Mouse (Mus musculus) thymus, adult 2 months (tissue): ENCODE data around the gene Col11a2. TPM values are rescaled to one million over a fixed set of nuclear protein-coding genes. Genes with fewer than 3 reads are reported as not detected.

Experiments used
- DNase-seq: peaks from one replicate; pipeline ENCODE4 v3.0.0; 2021
- H3K27ac ChIP-seq: fragments of 200-500 bp; 2 replicates; pipeline ENCODE4 v1.5.1; 2012; ENCODE audit warnings: low read length, control low read depth; ENCODE audit not compliant: control insufficient read depth, insufficient read depth
- H3K27me3 ChIP-seq: fragments of 200-500 bp; 2 replicates; pipeline ENCODE4 v1.6.1; 2012; ENCODE audit warnings: mild to moderate bottlenecking, low read length, moderate library complexity, mixed read lengths; ENCODE audit not compliant: control insufficient read depth, insufficient read depth
- H3K36me3 ChIP-seq: fragments of 200-500 bp; 2 replicates; pipeline ENCODE4 v1.6.1; 2012; ENCODE audit warnings: mild to moderate bottlenecking, low read length, moderate library complexity; ENCODE audit not compliant: control insufficient read depth, insufficient read depth
- H3K4me1 ChIP-seq: fragments of 200-500 bp; replicated peaks from 2 replicates; pipeline ENCODE4 v1.6.1; 2012; ENCODE audit warnings: low read length; ENCODE audit not compliant: control insufficient read depth, insufficient read depth
- H3K4me3 ChIP-seq: fragments of 200-500 bp; 2 replicates; pipeline ENCODE4 v1.5.1; 2012; ENCODE audit warnings: mild to moderate bottlenecking, low read length, control low read depth, moderate library complexity; ENCODE audit not compliant: control insufficient read depth, insufficient read depth
- CTCF ChIP-seq: fragments of 200-500 bp; IDR thresholded peaks from 2 replicates; pipeline ENCODE4 v1.5.1; 2012; ENCODE audit warnings: mild to moderate bottlenecking, control low read depth, low read length, moderate library complexity, borderline replicate concordance; ENCODE audit not compliant: control insufficient read depth, poor library complexity, insufficient read depth; ENCODE audit errors: extremely low read depth
- POLR2A ChIP-seq: fragments of 200-500 bp; IDR thresholded peaks from 2 replicates; pipeline ENCODE4 v1.6.1; 2012; ENCODE audit warnings: mild to moderate bottlenecking, low read length, control low read depth, moderate library complexity; ENCODE audit not compliant: control insufficient read depth, poor library complexity, insufficient read depth; ENCODE audit errors: extremely low read depth
- WGBS: fragments of 180-500 bp; shearing (Covaris S2); methylation state at CpG from one replicate; pipeline ENCODE4 v1.1.7; 2018; 5-methylcytosine and 5-hydroxymethylcytosine counted together
- polyA plus RNA-seq: library from polyadenylated mRNA; depleted of rRNA; stranded (reverse); fragments of >200 nt; gene quantifications from 2 replicates; pipeline ENCODE4 v1.2.3, GENCODE M21; 2012

Gene Col11a2
- polyA plus RNA-seq, 1 experiment, result 11.8 TPM

DNA sequence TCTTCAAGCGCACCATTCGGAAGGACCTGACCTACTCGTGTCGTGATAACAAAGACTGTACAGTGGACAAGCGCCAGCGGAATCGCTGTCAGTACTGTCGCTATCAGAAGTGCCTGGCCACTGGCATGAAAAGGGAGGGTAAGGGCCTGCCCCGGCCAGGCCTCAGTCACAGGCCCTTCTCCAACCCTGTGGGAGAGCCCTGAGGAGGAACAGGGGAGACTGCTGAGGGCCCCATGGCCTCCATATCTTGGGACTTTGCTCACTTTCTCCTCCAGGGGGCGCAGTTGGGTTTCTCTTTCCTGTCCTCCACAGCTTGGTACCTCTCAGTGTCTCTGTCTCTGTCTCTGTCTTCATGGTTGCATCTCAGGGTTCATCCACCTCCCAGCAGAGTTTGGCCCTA is 5.2 kb upstream of the Col11a2 start:
- Histone ChIP-seq H3K27ac (no peak overlapping the region), H3K4me3 (no peak overlapping the region), H3K4me1 (peaks cover 27% of the 10 kb centered on the region), H3K27me3 (no peaks in the 10 kb centered on the region), H3K36me3 (peaks cover 19% of the 10 kb centered on the region)
- whole genome bisulfite sequencing, result 81% methylated on average over 10 of the region's 10 CpGs
- peak; percentile 80 for DNase-seq
- TF ChIP-seq CTCF (peak; percentile 77; the same call in 1 of the 2 replicates), POLR2A (no peak)

DNA sequence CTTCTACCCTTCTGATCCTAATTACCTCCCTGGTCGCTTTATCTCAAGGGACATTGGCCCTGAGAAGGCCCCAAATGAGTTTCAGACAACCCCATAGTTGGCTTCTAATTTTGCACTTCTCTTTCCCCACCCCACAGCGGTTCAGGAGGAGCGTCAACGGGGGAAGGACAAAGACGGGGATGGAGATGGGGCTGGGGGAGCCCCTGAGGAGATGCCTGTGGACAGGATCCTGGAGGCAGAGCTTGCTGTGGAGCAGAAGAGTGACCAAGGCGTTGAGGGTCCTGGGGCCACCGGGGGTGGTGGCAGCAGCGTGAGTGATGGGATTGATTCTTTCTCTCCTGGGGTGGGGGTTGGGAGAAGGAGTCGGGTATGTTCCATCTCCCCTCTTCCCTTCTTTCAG is 3.7 kb upstream of the Col11a2 start:
- TF ChIP-seq POLR2A (no peak), CTCF (no peak)
- no peaks in the 10 kb centered on the region for H3K27me3 ChIP-seq
- peaks cover 19% of the 10 kb centered on the region for H3K36me3 ChIP-seq
- H3K4me3 ChIP-seq, result no peak overlapping the region
- peaks cover 19% of the 10 kb centered on the region for H3K4me1 ChIP-seq
- WGBS, result 95% methylated on average over 9 of the region's 9 CpGs
- H3K27ac ChIP-seq, result no peak overlapping the region
- DNase-seq, result no peak

DNA sequence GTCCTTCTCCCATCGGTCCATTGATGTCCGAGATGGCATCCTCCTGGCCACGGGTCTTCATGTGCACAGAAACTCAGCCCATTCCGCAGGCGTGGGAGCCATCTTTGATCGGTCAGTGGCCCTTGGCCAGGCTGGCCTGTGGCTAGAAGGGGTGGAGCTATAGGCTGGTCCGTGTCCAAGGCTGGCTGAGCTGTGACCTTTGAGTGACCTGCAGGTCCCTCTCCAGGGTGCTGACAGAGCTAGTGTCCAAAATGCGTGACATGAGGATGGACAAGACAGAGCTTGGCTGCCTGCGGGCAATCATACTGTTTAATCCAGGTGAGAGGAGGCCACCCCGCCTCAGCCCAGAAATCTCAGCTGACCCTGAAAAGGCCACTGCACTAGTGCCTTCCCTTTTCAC is 2.6 kb upstream of the Col11a2 start:
- 94% methylated on average over 10 of the region's 10 CpGs for WGBS
- H3K4me3 ChIP-seq, result no peak overlapping the region
- TF ChIP-seq CTCF (no peak), POLR2A (no peak)
- H3K27me3 ChIP-seq, result no peaks in the 10 kb centered on the region
- H3K27ac ChIP-seq, result no peak overlapping the region
- H3K4me1 ChIP-seq, result peaks cover 24% of the 10 kb centered on the region
- no peak for DNase-seq
- H3K36me3 ChIP-seq, result peaks cover 19% of the 10 kb centered on the region

DNA sequence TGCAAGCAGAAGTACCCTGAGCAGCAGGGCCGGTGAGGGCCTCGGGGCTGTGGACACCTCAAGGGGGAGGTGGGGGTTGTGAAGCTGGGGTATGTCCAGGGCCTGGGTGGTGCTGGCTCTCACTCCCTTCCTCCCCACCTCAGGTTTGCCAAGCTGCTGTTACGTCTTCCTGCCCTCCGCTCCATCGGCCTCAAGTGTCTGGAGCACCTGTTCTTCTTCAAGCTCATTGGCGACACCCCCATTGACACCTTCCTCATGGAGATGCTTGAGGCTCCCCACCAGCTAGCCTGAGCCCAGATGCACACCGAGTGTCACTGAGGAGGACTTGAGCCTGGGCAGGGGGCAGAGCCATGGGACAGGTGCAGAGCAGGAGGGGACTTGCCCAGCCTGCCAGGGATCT is 2.0 kb upstream of the Col11a2 start:
- WGBS, result 97% methylated on average over 7 of the region's 7 CpGs
- Histone ChIP-seq H3K4me1 (peaks cover 24% of the 10 kb centered on the region), H3K4me3 (no peak overlapping the region), H3K27me3 (no peaks in the 10 kb centered on the region), H3K27ac (no peak overlapping the region), H3K36me3 (peaks cover 19% of the 10 kb centered on the region)
- TF ChIP-seq POLR2A (no peak), CTCF (no peak)
- DNase-seq, result no peak

DNA sequence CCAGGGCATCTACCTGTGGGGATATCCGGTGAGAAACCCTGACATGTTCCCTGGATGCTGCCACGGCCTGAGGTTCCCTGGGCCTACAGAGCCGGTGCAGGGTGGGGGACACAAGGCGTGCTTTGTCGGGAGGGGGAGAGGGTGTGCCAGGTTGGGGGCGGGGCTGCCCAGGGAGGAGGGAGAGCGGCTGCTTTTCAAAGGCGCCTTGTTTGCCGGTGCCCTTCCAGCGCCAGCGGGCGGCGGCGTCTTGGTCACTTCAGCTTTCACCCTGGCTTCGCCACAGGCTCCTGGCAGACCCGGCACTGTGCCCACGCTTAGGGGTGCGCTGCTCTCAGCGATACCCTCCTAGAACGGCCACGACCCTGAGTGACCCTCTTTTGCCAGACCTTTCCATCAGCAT is 797 bp upstream of the Col11a2 start:
- Histone ChIP-seq H3K36me3 (peaks cover 19% of the 10 kb centered on the region), H3K27ac (no peak overlapping the region), H3K4me3 (no peak overlapping the region), H3K27me3 (no peaks in the 10 kb centered on the region), H3K4me1 (peaks cover 12% of the 10 kb centered on the region)
- 68% methylated on average over 21 of the region's 21 CpGs for WGBS
- TF ChIP-seq POLR2A (no peak), CTCF (no peak)
- no peak for DNase-seq

DNA sequence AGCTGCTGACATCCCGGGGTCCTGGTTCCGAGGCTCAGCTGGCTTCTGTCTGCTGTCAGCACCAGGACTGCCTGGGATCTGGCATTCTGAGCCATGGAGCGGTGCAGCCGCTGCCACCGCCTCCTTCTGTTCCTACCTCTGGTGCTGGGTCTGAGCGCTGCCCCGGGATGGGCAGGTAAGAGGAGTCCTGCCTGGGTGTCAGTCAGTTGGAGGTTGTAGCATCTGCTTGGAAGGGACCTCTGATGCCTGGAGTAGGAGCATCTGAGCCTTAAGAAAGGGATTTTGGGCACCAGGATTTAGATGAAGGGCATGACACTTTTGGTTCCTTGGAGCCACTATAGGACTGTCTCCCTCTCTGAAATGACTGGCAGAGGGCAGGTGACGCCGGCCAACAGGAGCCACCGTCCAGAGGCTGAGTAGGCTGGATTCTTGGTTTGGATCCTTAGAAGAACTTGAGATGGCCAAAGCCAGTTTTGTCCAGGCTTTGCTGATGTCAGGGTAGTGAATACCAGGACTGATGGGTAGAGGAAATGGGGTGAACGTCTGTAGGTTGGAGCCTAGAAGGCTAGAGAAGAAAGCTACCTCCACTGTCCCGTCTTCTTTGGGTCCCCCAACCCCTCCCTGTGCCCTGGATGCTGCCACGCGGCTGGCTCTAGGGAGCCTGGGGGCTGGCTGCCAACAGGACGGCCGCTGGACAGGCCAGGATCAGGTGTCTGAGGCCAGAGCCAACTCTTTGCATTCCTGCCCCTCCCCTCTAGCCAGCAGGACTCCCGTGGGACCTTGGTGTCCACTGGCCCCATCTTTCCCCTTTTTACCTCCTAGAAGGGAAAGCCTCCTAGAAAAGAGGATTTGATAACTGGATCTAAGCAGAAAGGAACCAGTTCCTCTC is 569 bp downstream of the Col11a2 start:
- 41% methylated on average over 17 of the region's 17 CpGs for WGBS
- no peaks in the 10 kb centered on the region for H3K27me3 ChIP-seq
- H3K36me3 ChIP-seq, result peaks cover 19% of the 10 kb centered on the region
- H3K4me1 ChIP-seq, result peaks cover 10% of the 10 kb centered on the region
- no peak for DNase-seq
- H3K4me3 ChIP-seq, result no peak overlapping the region
- no peak for TF ChIP-seq POLR2A
- no peak for TF ChIP-seq CTCF
- H3K27ac ChIP-seq, result no peak overlapping the region
